Mouse (Mus musculus) pancreas, adult 10 weeks (tissue): ENCODE data around the gene Scamp1. TPM values are rescaled to one million over a fixed set of nuclear protein-coding genes. Genes with fewer than 3 reads are reported as not detected.

ENCODE experiments used
- polyA plus RNA-seq: library from polyadenylated mRNA; stranded (reverse); fragments of 350-450 nt; fragmentation: Illumina TruSeq; extraction: RNeasy Lipid Tissue Mini Kit (QIAGEN cat#74804); gene quantifications from one replicate; pipeline ENCODE4 v1.2.3, GENCODE M21; 2015; ENCODE audit warnings: low read depth, low replicate concordance; ENCODE audit not compliant: insufficient read depth

Scamp1 gene
- 6.1 TPM for polyA plus RNA-seq

DNA sequence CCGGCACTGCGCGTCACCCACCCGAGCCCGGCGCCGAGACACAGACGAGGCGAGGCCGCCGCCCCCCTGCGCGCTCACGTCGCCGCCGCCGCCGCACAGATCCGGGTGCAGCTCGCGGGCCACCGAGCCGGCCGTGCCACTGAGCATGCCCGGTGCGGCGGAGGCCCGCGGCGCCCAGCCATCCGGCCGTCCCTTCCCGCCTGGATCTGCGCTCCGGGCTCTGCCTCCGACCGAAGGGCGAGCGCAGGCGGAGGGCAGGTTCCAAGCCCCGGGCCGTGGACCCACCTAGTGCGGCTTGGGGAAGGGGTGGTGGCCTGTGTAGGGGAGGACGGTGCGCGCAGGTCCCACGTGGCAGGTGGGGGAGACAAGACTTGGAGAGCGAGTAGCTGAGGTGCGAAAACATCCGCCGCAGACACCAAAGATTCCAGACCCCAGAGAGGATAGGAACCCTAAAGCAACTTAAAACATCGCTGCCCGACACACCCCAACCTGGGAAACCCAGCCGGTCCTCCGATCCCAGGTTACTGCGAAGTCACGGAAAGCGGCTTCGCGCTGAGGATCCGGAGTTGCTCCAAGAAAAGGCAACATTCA lies at the start of gene Scamp1:
Gene Scamp1 (minus strand): TSS at position 577 of the 591 bp plus-strand sequence.

Other genes with a start within 250 kb of the Scamp1 start
- gene Lhfpl2, start 228.1 kb downstream of the Scamp1 start, polyA plus RNA-seq = 3.3 TPM
- gene Ap3b1, start 73.1 kb upstream of the Scamp1 start, polyA plus RNA-seq = 11.6 TPM